Mouse (Mus musculus) hindbrain, embryonic 12.5 days (tissue): ENCODE data around the gene Ascl5. TPM values are rescaled to one million over a fixed set of nuclear protein-coding genes. Genes with fewer than 3 reads are reported as not detected.

Experiments used
- ATAC-seq: fragments of 200-750 bp; cut with Nextera tagmentation; 2 replicates; pipeline ENCODE4 v1.8.0; 2017; ENCODE audit warnings: moderate TSS enrichment; ENCODE audit not compliant: low FRiP score
- H3K27ac ChIP-seq: fragments of 300-500 bp; sonication (generic); 2 replicates; pipeline ENCODE4 v1.5.1; 2016; ENCODE audit warnings: mild to moderate bottlenecking
- H3K27me3 ChIP-seq: fragments of 300-500 bp; sonication (generic); 2 replicates; pipeline ENCODE4 v1.6.1; 2016; ENCODE audit warnings: mild to moderate bottlenecking
- H3K36me3 ChIP-seq: fragments of 300-500 bp; sonication (generic); 2 replicates; pipeline ENCODE4 v1.6.1; 2016; ENCODE audit warnings: mild to moderate bottlenecking
- H3K4me1 ChIP-seq: fragments of 300-500 bp; sonication (generic); 2 replicates; pipeline ENCODE4 v1.6.1; 2016
- H3K4me2 ChIP-seq: fragments of 300-500 bp; sonication (generic); replicated peaks from 2 replicates; pipeline ENCODE4 v1.6.1; 2016; ENCODE audit warnings: mild to moderate bottlenecking
- H3K4me3 ChIP-seq: fragments of 300-500 bp; sonication (generic); 2 replicates; pipeline ENCODE4 v1.5.1; 2016; ENCODE audit warnings: mild to moderate bottlenecking
- H3K9ac ChIP-seq: fragments of 300-500 bp; sonication (generic); 2 replicates; pipeline ENCODE4 v1.6.1; 2016; ENCODE audit warnings: mild to moderate bottlenecking, moderate library complexity
- H3K9me3 ChIP-seq: fragments of 300-500 bp; sonication (generic); replicated peaks from 2 replicates; pipeline ENCODE4 v1.6.1; 2016; ENCODE audit warnings: mild to moderate bottlenecking
- WGBS: fragments of 180-500 bp; shearing (Covaris S2); methylation state at CpG from one replicate; pipeline ENCODE4 v1.1.7; 2016; 5-methylcytosine and 5-hydroxymethylcytosine counted together
- polyA plus RNA-seq: library from polyadenylated mRNA; unstranded; fragments of >200 nt; fragmentation: Nextera tagmentation; extraction: Ambion mirVana; gene quantifications from 2 replicates; pipeline ENCODE4 v1.2.1, GENCODE M21; 2016

Gene Ascl5
- polyA plus RNA-seq, 1 experiment from 2014 or later: not detected

- Histone ChIP-seq H3K4me2 (no peak overlapping the region), H3K27me3 (peaks cover 5% of the 10 kb centered on the region), H3K9ac (no peak overlapping the region), H3K27ac (no peak overlapping the region), H3K9me3 (no peaks in the 10 kb centered on the region), H3K4me3 (no peak overlapping the region), H3K36me3 (no peaks in the 10 kb centered on the region), H3K4me1 (peaks cover 16% of the 10 kb centered on the region)
- 63% methylated on average over 3 of the region's 3 CpGs for whole genome bisulfite sequencing
- no peak for ATAC-seq
These were observed 8.0 kb downstream of the Ascl5 start for GRCm38 (mm10) chr1:136058594-136058993.

- WGBS: 54% methylated on average over 9 of the region's 9 CpGs
- Histone ChIP-seq H3K36me3 (no peaks in the 10 kb centered on the region), H3K9ac (no peak overlapping the region), H3K27me3 (peaks cover 2% of the 10 kb centered on the region; the same call in 1 of the 2 replicates), H3K27ac (no peak overlapping the region), H3K9me3 (no peaks in the 10 kb centered on the region), H3K4me1 (peaks cover 9% of the 10 kb centered on the region), H3K4me2 (no peak overlapping the region), H3K4me3 (no peak overlapping the region)
- peak; percentile 39; the same call in 1 of the 2 replicates for ATAC-seq
These were observed 10.6 kb downstream of the Ascl5 start for GRCm38 (mm10) chr1:136061041-136061789.

GRCm38 (mm10) chr1:136061790-136062141 lies 11.2 kb downstream of the Ascl5 start:
- H3K9me3 ChIP-seq: no peaks in the 10 kb centered on the region
- H3K4me3 ChIP-seq: no peak overlapping the region
- peaks cover 7% of the 10 kb centered on the region for H3K4me1 ChIP-seq
- no peak overlapping the region for H3K9ac ChIP-seq
- no peaks in the 10 kb centered on the region for H3K36me3 ChIP-seq
- no peak overlapping the region for H3K4me2 ChIP-seq
- ATAC-seq: 0 out of 2 replicates have a peak, but pooled peaks have one; percentile 6
- 84% methylated on average over 7 of the region's 7 CpGs for WGBS
- H3K27me3 ChIP-seq: peaks cover 2% of the 10 kb centered on the region; the same call in 1 of the 2 replicates
- H3K27ac ChIP-seq: no peak overlapping the region

- H3K4me3 ChIP-seq: no peak overlapping the region
- 80% methylated on average over 5 of the region's 5 CpGs for WGBS
- H3K9me3 ChIP-seq: no peaks in the 10 kb centered on the region
- no peak overlapping the region for H3K9ac ChIP-seq
- H3K36me3 ChIP-seq: no peaks in the 10 kb centered on the region
- no peak overlapping the region for H3K4me2 ChIP-seq
- 0 out of 2 replicates have a peak, but pooled peaks cover 3% of the 10 kb centered on the region for H3K4me1 ChIP-seq
- no peak overlapping the region for H3K27ac ChIP-seq
- peaks cover 5% of the 10 kb centered on the region; the same call in 1 of the 2 replicates for H3K27me3 ChIP-seq
- ATAC-seq: no peak
These were observed 13.4 kb downstream of the Ascl5 start for GRCm38 (mm10) chr1:136063991-136064390.

GRCm38 (mm10) chr1:136066621-136067020 lies 16.0 kb downstream of the Ascl5 start:
- 0 out of 2 replicates have a peak, but pooled peaks cover 3% of the 10 kb centered on the region for H3K27me3 ChIP-seq
- no peaks in the 10 kb centered on the region for H3K36me3 ChIP-seq
- H3K27ac ChIP-seq: no peak overlapping the region
- H3K4me1 ChIP-seq: no peaks in the 10 kb centered on the region
- no peak overlapping the region for H3K4me2 ChIP-seq
- H3K9me3 ChIP-seq: no peaks in the 10 kb centered on the region
- ATAC-seq: no peak
- H3K4me3 ChIP-seq: no peak overlapping the region
- 65% methylated on average over 1 of the region's 1 CpGs for WGBS
- no peak overlapping the region for H3K9ac ChIP-seq

GRCm38 (mm10) chr1:136067579-136067978 lies 17.0 kb downstream of the Ascl5 start:
- Histone ChIP-seq H3K4me3 (no peak overlapping the region), H3K27me3 (0 out of 2 replicates have a peak, but pooled peaks cover 3% of the 10 kb centered on the region), H3K9ac (no peak overlapping the region), H3K9me3 (no peaks in the 10 kb centered on the region), H3K27ac (no peak overlapping the region), H3K4me1 (no peaks in the 10 kb centered on the region), H3K4me2 (no peak overlapping the region), H3K36me3 (no peaks in the 10 kb centered on the region)
- 70% methylated on average over 3 of the region's 3 CpGs for WGBS
- no peak for ATAC-seq

DNA sequence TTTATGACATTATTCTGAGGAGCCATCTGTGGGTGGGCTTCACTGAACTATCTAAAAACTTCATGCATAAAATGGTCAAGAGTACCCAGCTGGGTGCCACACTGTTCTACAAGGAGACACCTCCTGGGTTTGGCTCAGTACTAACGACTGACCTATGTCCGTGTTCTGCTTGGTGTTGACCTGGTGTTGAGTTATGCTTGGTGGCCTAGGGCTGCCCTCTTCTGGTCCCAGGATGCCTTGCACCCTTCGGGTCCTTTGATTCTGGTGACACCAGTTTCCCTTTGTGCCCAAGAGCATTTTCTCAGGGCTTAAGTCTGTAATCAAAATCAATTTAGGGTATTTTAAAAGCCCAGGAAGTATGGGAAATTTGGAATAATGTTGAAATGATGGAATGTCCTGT lies 25.5 kb downstream of the Ascl5 start:
- H3K4me3 ChIP-seq: no peak overlapping the region
- no peaks in the 10 kb centered on the region for H3K36me3 ChIP-seq
- H3K27me3 ChIP-seq: no peaks in the 10 kb centered on the region
- no peaks in the 10 kb centered on the region for H3K9me3 ChIP-seq
- H3K27ac ChIP-seq: no peak overlapping the region
- WGBS: 6% methylated on average over 3 of the region's 3 CpGs
- H3K4me1 ChIP-seq: no peaks in the 10 kb centered on the region
- no peak overlapping the region for H3K9ac ChIP-seq
- 0 out of 2 replicates have a peak, but pooled peaks have one; percentile 22 for ATAC-seq
- no peak overlapping the region for H3K4me2 ChIP-seq

- Histone ChIP-seq H3K4me1 (no peaks in the 10 kb centered on the region), H3K9ac (no peak overlapping the region), H3K9me3 (peaks cover 7% of the 10 kb centered on the region; the same call in 1 of the 2 replicates), H3K27me3 (no peaks in the 10 kb centered on the region), H3K4me2 (no peak overlapping the region), H3K27ac (no peak overlapping the region), H3K36me3 (no peaks in the 10 kb centered on the region), H3K4me3 (no peak overlapping the region)
- no peak for ATAC-seq
- 73% methylated on average over 4 of the region's 4 CpGs for WGBS
These were observed 27.1 kb downstream of the Ascl5 start for GRCm38 (mm10) chr1:136077656-136078055.

DNA sequence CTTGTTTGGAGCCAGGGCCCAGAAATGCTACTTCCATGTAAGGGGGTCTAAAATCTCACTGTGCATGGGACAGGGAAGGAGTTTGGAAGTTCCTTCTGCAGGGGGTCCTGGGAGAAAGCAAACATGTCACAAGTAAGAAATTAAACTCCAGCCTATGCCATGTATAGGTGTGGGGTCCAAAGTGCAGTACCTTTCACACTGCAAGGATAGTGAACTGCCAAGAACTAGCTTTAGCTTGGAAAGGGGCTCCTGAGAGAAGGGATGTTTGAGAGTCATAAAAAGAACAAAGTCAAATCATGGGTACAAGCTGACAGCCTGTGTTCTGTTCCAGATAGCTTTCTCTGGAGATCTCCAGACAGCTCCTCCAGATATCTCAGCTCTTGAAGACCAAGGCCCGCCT lies 30.6 kb downstream of the Ascl5 start:
- no peak overlapping the region for H3K27ac ChIP-seq
- ATAC-seq: no peak
- H3K9me3 ChIP-seq: peaks cover 7% of the 10 kb centered on the region; the same call in 1 of the 2 replicates
- H3K4me2 ChIP-seq: no peak overlapping the region
- 88% methylated on average over 1 of the region's 1 CpGs for WGBS
- no peak overlapping the region for H3K4me3 ChIP-seq
- H3K36me3 ChIP-seq: no peaks in the 10 kb centered on the region
- no peaks in the 10 kb centered on the region for H3K4me1 ChIP-seq
- no peaks in the 10 kb centered on the region for H3K27me3 ChIP-seq
- no peak overlapping the region for H3K9ac ChIP-seq

- no peak for ATAC-seq
- Histone ChIP-seq H3K27ac (no peak overlapping the region), H3K4me3 (no peak overlapping the region), H3K4me2 (no peak overlapping the region), H3K4me1 (peaks cover 5% of the 10 kb centered on the region; the same call in 1 of the 2 replicates), H3K36me3 (no peaks in the 10 kb centered on the region), H3K9me3 (peaks cover 7% of the 10 kb centered on the region; the same call in 1 of the 2 replicates), H3K9ac (no peak overlapping the region), H3K27me3 (no peaks in the 10 kb centered on the region; the same call in 1 of the 2 replicates)
- 82% methylated on average over 3 of the region's 3 CpGs for WGBS
These were observed 35.5 kb downstream of the Ascl5 start for GRCm38 (mm10) chr1:136085988-136086685.

DNA sequence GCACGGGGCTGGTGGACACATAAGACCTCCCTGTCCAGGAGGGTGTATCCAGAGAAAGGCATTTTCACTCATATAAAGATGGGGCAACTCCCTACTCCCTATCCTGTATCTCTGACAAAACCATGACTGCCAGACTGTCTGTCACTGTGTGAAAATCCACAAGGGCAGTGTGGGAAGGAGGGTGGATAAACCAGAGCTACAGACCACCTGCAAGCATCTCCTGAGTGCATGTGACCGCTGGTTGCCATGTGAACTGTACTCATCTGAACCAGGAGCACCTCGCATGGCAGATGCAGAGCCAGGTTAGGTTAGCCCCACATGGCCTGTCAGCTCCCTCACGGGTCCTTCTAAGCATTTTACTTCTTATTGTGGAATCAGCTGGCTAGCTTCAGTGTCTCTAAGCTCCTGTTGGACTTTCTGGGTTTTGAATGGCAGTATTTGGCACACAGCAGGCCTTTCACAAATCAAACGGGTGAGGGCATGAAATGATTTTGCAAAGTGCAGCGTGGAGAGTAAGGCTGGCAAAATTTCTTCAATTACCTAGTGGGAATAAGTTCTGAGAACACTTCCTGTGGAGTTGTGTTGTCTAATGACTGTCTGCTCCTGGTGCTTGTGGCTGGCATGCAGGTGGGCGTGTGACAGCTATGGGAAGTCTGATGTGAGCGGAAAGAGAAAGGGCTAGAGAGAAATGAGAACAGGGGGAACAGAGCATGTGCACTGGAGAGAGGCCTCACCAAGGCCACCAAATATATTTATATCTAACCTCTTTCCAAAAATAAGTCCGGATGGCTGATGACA lies 39.0 kb downstream of the Ascl5 start:
- 79% methylated on average over 9 of the region's 9 CpGs for WGBS
- H3K27ac ChIP-seq: no peak overlapping the region
- ATAC-seq: no peak

DNA sequence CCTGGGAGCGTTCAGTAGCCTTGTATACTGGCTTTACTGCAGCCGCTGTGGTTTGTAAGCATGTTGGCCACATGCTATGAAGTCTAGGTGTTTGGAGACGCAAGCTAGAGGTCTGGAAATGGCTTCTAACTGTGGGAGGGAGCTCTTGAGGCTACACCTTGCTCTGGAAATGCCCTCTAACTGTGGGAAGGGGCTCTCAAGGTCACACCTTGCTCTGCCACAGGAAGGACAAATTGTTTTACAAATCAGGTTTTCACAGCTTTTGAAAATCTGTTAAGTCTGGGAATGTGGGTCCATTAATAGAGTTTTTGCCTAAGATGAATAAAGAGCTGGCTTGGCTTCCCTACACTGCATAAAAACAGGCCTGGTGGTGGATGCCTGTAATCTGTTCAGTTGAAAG lies 43.1 kb downstream of the Ascl5 start:
- no peak for ATAC-seq
- H3K4me3 ChIP-seq: no peak overlapping the region
- no peaks in the 10 kb centered on the region for H3K36me3 ChIP-seq
- H3K9me3 ChIP-seq: no peaks in the 10 kb centered on the region
- H3K27me3 ChIP-seq: no peaks in the 10 kb centered on the region; the same call in 1 of the 2 replicates
- H3K4me1 ChIP-seq: peaks cover 5% of the 10 kb centered on the region; the same call in 1 of the 2 replicates
- H3K4me2 ChIP-seq: no peak overlapping the region
- WGBS: 71% methylated on average over 3 of the region's 3 CpGs
- H3K9ac ChIP-seq: no peak overlapping the region
- H3K27ac ChIP-seq: no peak overlapping the region

More for the DNA sequence above, 39.0 kb downstream of the Ascl5 start:
- Histone ChIP-seq H3K27me3 (no peaks in the 10 kb centered on the region; the same call in 1 of the 2 replicates), H3K4me1 (peaks cover 5% of the 10 kb centered on the region; the same call in 1 of the 2 replicates), H3K9ac (no peak overlapping the region), H3K9me3 (no peaks in the 10 kb centered on the region), H3K4me2 (no peak overlapping the region), H3K36me3 (no peaks in the 10 kb centered on the region), H3K4me3 (no peak overlapping the region)
